Mouse (Mus musculus): ENCODE results near the gene Arid1b. TPM values are rescaled to one million over a fixed set of nuclear protein-coding genes. Genes with fewer than 3 reads are reported as not detected.

The Arid1b gene
- total and polyA plus RNA-seq, 3 experiments: 6.1 to 12.4 (median 9.7) TPM

- Histone ChIP-seq H3K27me3 (replicated peaks) (peaks cover 8% of the 10 kb centered on the region), H3K9ac (ENCODE audit: insufficient read depth, low read depth) (no peak overlapping the region), H3K27ac (ENCODE audit: insufficient read depth, low read depth) (no peak overlapping the region), H3K9me3 (replicated peaks; ENCODE audit: low read length) (no peaks in the 10 kb centered on the region), H3K4me1 (ENCODE audit: control insufficient read depth in 1 of 2, insufficient read depth in 2 of 2) (no peaks in the 10 kb centered on the region), H3K4me3 (replicated peaks in 1 of 3; ENCODE audit: low read depth in 2 of 3, low read length in 2 of 3, poor library complexity in 1 of 3) (no peak overlapping the region), H3K36me3 (replicated peaks in 1 of 2; ENCODE audit: control insufficient read depth in 1 of 2, insufficient read depth in 1 of 2, low read length in 1 of 2) (no peaks in the 10 kb centered on the region), H3K4me2 (ENCODE audit: insufficient read depth, low read depth, poor library complexity, severe bottlenecking) (no peak overlapping the region), H3K79me2 (replicated peaks; ENCODE audit: control insufficient read depth, extremely low read depth, insufficient read depth, poor library complexity, severe bottlenecking) (no peaks in the 10 kb centered on the region)
- DNase-seq (ENCODE audit: extremely low read depth): no peak
- in situ Hi-C loops (cut with MboI; ENCODE audit: low pct_ligation_motif_present, low pct_unique_long_range_greater_than_20kb, low sequenced_read_pairs) (no loop called here), dilution Hi-C loops (cut with MboI; ENCODE audit: extremely low pct_ligation_motif_present, extremely low pct_unique_long_range_greater_than_20kb, low sequenced_read_pairs) (no loop called here)
- TF ChIP-seq UBTF (IDR thresholded peaks at IDR 0.05; ENCODE audit: low read depth, low read length) (no peak), KAT2A (IDR thresholded peaks at IDR 0.05; ENCODE audit: insufficient replicate concordance, low read length) (no peak), POLR2AphosphoS2 (IDR thresholded peaks at IDR 0.05; ENCODE audit: low read depth, low read length) (no peak), IRF4 (IDR thresholded peaks at IDR 0.05; ENCODE audit: low read depth, low read length) (no peak), MAZ (IDR thresholded peaks at IDR 0.05; ENCODE audit: low read depth, low read length) (no peak), TBP (conservative IDR thresholded peaks at IDR 0.05; ENCODE audit: low read depth, low read length) (no peak), ZNF384 (IDR thresholded peaks at IDR 0.05; ENCODE audit: low read depth, low read length) (no peak), E2F4 (IDR thresholded peaks at IDR 0.05; ENCODE audit: insufficient replicate concordance, low read depth, low read length) (no peak), PAX5 (IDR thresholded peaks at IDR 0.05; ENCODE audit: low read length) (no peak), TCF12 (IDR thresholded peaks at IDR 0.05; ENCODE audit: low read depth, low read length) (no peak), RAD21 (IDR thresholded peaks at IDR 0.05; ENCODE audit: low read depth, low read length) (no peak), BHLHE40 (IDR thresholded peaks at IDR 0.05; ENCODE audit: low read depth, low read length) (no peak), NRF1 (IDR thresholded peaks at IDR 0.05; ENCODE audit: low read depth, low read length) (no peak), GABPA (IDR thresholded peaks at IDR 0.05; ENCODE audit: insufficient replicate concordance, low read depth, low read length) (no peak), SMC3 (IDR thresholded peaks at IDR 0.05; ENCODE audit: low read depth, low read length) (no peak), NELFE (IDR thresholded peaks at IDR 0.05; ENCODE audit: low read depth, low read length) (no peak), MEF2A (IDR thresholded peaks at IDR 0.05; ENCODE audit: borderline replicate concordance, low read depth, low read length) (no peak), JUN (IDR thresholded peaks at IDR 0.05; ENCODE audit: insufficient read depth, low read depth, low read length) (no peak), ZKSCAN1 (IDR thresholded peaks at IDR 0.05; ENCODE audit: borderline replicate concordance, low read depth, low read length) (no peak)
Observed at GRCm38 (mm10) chr17:5360759-5361158, 366.6 kb downstream of the Arid1b start.

GRCm38 (mm10) chr17:5365992-5366398, 371.9 kb downstream of the Arid1b start:
- Histone ChIP-seq H3K4me2 (ENCODE audit: insufficient read depth, low read depth, poor library complexity, severe bottlenecking) (no peak overlapping the region), H3K9me3 (replicated peaks; ENCODE audit: low read length) (peaks cover 3% of the 10 kb centered on the region), H3K79me2 (replicated peaks; ENCODE audit: control insufficient read depth, extremely low read depth, insufficient read depth, poor library complexity, severe bottlenecking) (no peaks in the 10 kb centered on the region), H3K36me3 (replicated peaks in 1 of 2; ENCODE audit: control insufficient read depth in 1 of 2, insufficient read depth in 1 of 2, low read length in 1 of 2) (no peaks in the 10 kb centered on the region), H3K4me1 (ENCODE audit: control insufficient read depth in 1 of 2, insufficient read depth in 2 of 2) (no peaks in the 10 kb centered on the region), H3K27me3 (replicated peaks) (peaks cover 8% of the 10 kb centered on the region), H3K4me3 (replicated peaks in 1 of 3; ENCODE audit: low read depth in 2 of 3, low read length in 2 of 3, poor library complexity in 1 of 3) (no peak overlapping the region), H3K9ac (ENCODE audit: insufficient read depth, low read depth) (no peak overlapping the region), H3K27ac (ENCODE audit: insufficient read depth, low read depth) (no peak overlapping the region)
- dilution Hi-C loops (cut with MboI; ENCODE audit: extremely low pct_ligation_motif_present, extremely low pct_unique_long_range_greater_than_20kb, low sequenced_read_pairs) (no loop called here), in situ Hi-C loops (cut with MboI; ENCODE audit: low pct_ligation_motif_present, low pct_unique_long_range_greater_than_20kb, low sequenced_read_pairs) (no loop called here)
- no peak for DNase-seq (ENCODE audit: extremely low read depth)
- TF ChIP-seq USF1 (IDR thresholded peaks at IDR 0.05; ENCODE audit: low read depth, low read length) (no peak), ELF1 (IDR thresholded peaks at IDR 0.05; ENCODE audit: low read depth, low read length) (no peak), HCFC1 (IDR thresholded peaks at IDR 0.05; ENCODE audit: low read depth, low read length) (no peak), BHLHE40 (IDR thresholded peaks at IDR 0.05; ENCODE audit: low read depth, low read length) (no peak), MAX (IDR thresholded peaks at IDR 0.05; ENCODE audit: low read length) (no peak), GABPA (IDR thresholded peaks at IDR 0.05; ENCODE audit: insufficient replicate concordance, low read depth, low read length) (no peak), EP300 (IDR thresholded peaks at IDR 0.05; ENCODE audit: low read length) (no peak), CHD1 (IDR thresholded peaks at IDR 0.05; ENCODE audit: low read depth, low read length) (no peak), JUND (conservative IDR thresholded peaks at IDR 0.05; ENCODE audit: low read depth, low read length) (no peak), JUN (IDR thresholded peaks at IDR 0.05; ENCODE audit: insufficient read depth, low read depth, low read length) (no peak), TCF12 (IDR thresholded peaks at IDR 0.05; ENCODE audit: low read depth, low read length) (no peak), ZNF384 (IDR thresholded peaks at IDR 0.05; ENCODE audit: low read depth, low read length) (no peak)

Measured in CH12.LX (cell line).